Mouse (Mus musculus): ENCODE results near the gene Zfp281. TPM values are rescaled to one million over a fixed set of nuclear protein-coding genes. Genes with fewer than 3 reads are reported as not detected.

Gene Zfp281
- polyA plus RNA-seq, 1 experiment from 2014 or later, result 38.6 TPM

GRCm38 (mm10) chr1:136638211-136638610, 13.5 kb downstream of the Zfp281 start:
- H3K4me1 ChIP-seq (ENCODE audit: control insufficient read depth, insufficient read depth, low read length), result no peaks in the 10 kb centered on the region
- 94% methylated on average over 7 of the region's 7 CpGs for WGBS

DNA sequence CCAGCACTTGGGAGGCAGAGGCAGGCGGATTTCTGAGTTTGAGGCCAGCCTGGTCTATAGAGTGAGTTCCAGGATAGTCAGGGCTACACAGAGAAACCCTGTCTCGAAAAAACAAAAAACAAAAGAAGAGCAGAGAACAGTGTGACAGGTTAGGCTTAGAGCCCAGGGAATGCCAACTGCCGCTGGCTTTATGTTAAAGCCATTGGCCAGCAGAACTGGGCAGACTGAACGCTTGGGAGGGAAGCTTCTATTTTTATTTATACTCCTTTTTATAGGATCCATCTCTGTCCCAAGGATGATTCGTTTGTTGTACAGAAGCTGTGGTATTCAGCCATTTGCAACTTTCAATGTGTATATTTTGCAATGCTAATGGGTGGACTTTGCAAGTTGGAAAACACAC, 14.0 kb downstream of the Zfp281 start:
- WGBS, result 92% methylated on average over 5 of the region's 5 CpGs
- no peaks in the 10 kb centered on the region for H3K36me3 ChIP-seq (ENCODE audit: control insufficient read depth, insufficient read depth, low read length)
- H3K4me2 ChIP-seq (ENCODE audit: low read depth, severe bottlenecking), result no peak overlapping the region
- no peaks in the 10 kb centered on the region for H3K27me3 ChIP-seq (ENCODE audit: control insufficient read depth, insufficient read depth, low read length)
- ATAC-seq (ENCODE audit: insufficient number of reproducible peaks, low FRiP score, low TSS enrichment, low read depth) (no peak), DNase-seq (ENCODE audit: low spot score) (no peak)
- H3K4me3 ChIP-seq (ENCODE audit: low read depth, low read length), result no peak overlapping the region
- no peaks in the 10 kb centered on the region for H3K9me3 ChIP-seq (ENCODE audit: control insufficient read depth, low read length)
- H3K27ac ChIP-seq (replicated peaks; ENCODE audit: low read depth, low read length), result no peak overlapping the region
- no peak overlapping the region for H3K9ac ChIP-seq (ENCODE audit: low read length)
- no peaks in the 10 kb centered on the region for H3K4me1 ChIP-seq (ENCODE audit: control insufficient read depth, insufficient read depth, low read length)

More at GRCm38 (mm10) chr1:136638211-136638610, 13.5 kb downstream of the Zfp281 start:
- no peak overlapping the region for H3K27ac ChIP-seq (replicated peaks; ENCODE audit: low read depth, low read length)
- H3K27me3 ChIP-seq (ENCODE audit: control insufficient read depth, insufficient read depth, low read length), result no peaks in the 10 kb centered on the region
- ATAC-seq (ENCODE audit: insufficient number of reproducible peaks, low FRiP score, low TSS enrichment, low read depth) (no peak), DNase-seq (ENCODE audit: low spot score) (no peak)
- no peak overlapping the region for H3K4me3 ChIP-seq (ENCODE audit: low read depth, low read length)
- H3K4me2 ChIP-seq (ENCODE audit: low read depth, severe bottlenecking), result no peak overlapping the region
- H3K9me3 ChIP-seq (ENCODE audit: control insufficient read depth, low read length), result no peaks in the 10 kb centered on the region
- H3K9ac ChIP-seq (ENCODE audit: low read length), result no peak overlapping the region
- H3K36me3 ChIP-seq (ENCODE audit: control insufficient read depth, insufficient read depth, low read length), result no peaks in the 10 kb centered on the region

DNA sequence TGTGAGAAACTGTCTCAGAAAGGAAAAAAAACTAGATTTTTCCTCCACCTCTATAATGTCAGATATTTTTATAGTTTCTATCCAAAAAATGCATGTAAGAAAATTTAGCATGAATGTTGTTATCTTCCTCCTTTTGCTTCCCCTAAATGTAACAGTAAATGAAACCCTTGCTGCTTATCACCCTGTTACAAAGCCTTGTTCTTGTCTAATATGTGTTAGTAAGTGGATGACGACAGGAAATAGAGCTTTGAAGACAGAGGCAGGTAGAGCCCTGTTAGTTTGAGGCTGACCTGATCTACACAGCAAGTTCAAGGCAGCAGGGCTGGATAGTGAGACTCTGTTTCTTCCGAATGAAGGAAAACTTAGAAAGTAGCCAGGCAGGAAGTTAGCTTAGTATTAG, 14.5 kb downstream of the Zfp281 start:
- WGBS, result 81% methylated on average over 2 of the region's 2 CpGs
- ATAC-seq (ENCODE audit: insufficient number of reproducible peaks, low FRiP score, low TSS enrichment, low read depth) (no peak), DNase-seq (ENCODE audit: low spot score) (no peak)
- Histone ChIP-seq H3K27me3 (ENCODE audit: control insufficient read depth, insufficient read depth, low read length) (no peaks in the 10 kb centered on the region), H3K4me3 (ENCODE audit: low read depth, low read length) (no peak overlapping the region), H3K27ac (replicated peaks; ENCODE audit: low read depth, low read length) (no peak overlapping the region), H3K36me3 (ENCODE audit: control insufficient read depth, insufficient read depth, low read length) (no peaks in the 10 kb centered on the region), H3K4me1 (ENCODE audit: control insufficient read depth, insufficient read depth, low read length) (no peaks in the 10 kb centered on the region), H3K4me2 (ENCODE audit: low read depth, severe bottlenecking) (no peak overlapping the region), H3K9ac (ENCODE audit: low read length) (no peak overlapping the region), H3K9me3 (ENCODE audit: control insufficient read depth, low read length) (no peaks in the 10 kb centered on the region)

- Histone ChIP-seq H3K4me3 (ENCODE audit: low read depth, low read length) (no peak overlapping the region), H3K9me3 (ENCODE audit: control insufficient read depth, low read length) (no peaks in the 10 kb centered on the region), H3K9ac (ENCODE audit: low read length) (no peak overlapping the region), H3K4me2 (ENCODE audit: low read depth, severe bottlenecking) (no peak overlapping the region), H3K36me3 (ENCODE audit: control insufficient read depth, insufficient read depth, low read length) (no peaks in the 10 kb centered on the region), H3K4me1 (ENCODE audit: control insufficient read depth, insufficient read depth, low read length) (no peaks in the 10 kb centered on the region), H3K27ac (replicated peaks; ENCODE audit: low read depth, low read length) (no peak overlapping the region), H3K27me3 (ENCODE audit: control insufficient read depth, insufficient read depth, low read length) (no peaks in the 10 kb centered on the region)
- no peak for DNase-seq (ENCODE audit: low spot score)
- no peak for ATAC-seq (ENCODE audit: insufficient number of reproducible peaks, low FRiP score, low TSS enrichment, low read depth)
- 69% methylated on average over 3 of the region's 3 CpGs for WGBS
Observed at GRCm38 (mm10) chr1:136642701-136643100, 18.0 kb downstream of the Zfp281 start.

DNA sequence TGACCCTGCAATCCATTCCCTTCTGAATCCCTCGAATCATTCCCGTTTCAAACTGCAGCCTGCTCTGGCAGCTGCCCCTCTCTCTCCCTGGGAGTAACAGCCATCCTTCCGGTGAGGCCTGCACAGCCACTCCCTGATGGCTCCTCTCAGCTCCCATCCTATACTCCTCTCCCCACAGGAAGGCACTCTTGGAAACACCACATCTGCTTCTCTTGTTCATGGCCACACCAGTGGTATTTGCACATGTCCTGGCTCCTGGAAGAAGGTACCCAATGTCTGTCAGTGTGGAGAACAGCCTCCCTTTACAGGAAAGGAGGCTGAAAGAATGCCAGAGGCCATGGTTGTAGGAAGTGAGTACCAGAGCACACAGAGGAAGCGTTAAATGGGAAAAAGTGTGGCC, 19.8 kb downstream of the Zfp281 start:
- H3K27ac ChIP-seq (replicated peaks; ENCODE audit: low read depth, low read length), result no peak overlapping the region
- no peaks in the 10 kb centered on the region for H3K9me3 ChIP-seq (ENCODE audit: control insufficient read depth, low read length)
- H3K4me1 ChIP-seq (ENCODE audit: control insufficient read depth, insufficient read depth, low read length), result no peaks in the 10 kb centered on the region
- DNase-seq (ENCODE audit: low spot score) (no peak), ATAC-seq (ENCODE audit: insufficient number of reproducible peaks, low FRiP score, low TSS enrichment, low read depth) (no peak)
- H3K27me3 ChIP-seq (ENCODE audit: control insufficient read depth, insufficient read depth, low read length), result no peaks in the 10 kb centered on the region
- no peak overlapping the region for H3K9ac ChIP-seq (ENCODE audit: low read length)
- WGBS, result 43% methylated on average over 4 of the region's 4 CpGs
- no peak overlapping the region for H3K4me3 ChIP-seq (ENCODE audit: low read depth, low read length)
- H3K36me3 ChIP-seq (ENCODE audit: control insufficient read depth, insufficient read depth, low read length), result no peaks in the 10 kb centered on the region
- no peak overlapping the region for H3K4me2 ChIP-seq (ENCODE audit: low read depth, severe bottlenecking)

- H3K27me3 ChIP-seq (ENCODE audit: control insufficient read depth, insufficient read depth, low read length), result no peaks in the 10 kb centered on the region
- H3K36me3 ChIP-seq (ENCODE audit: control insufficient read depth, insufficient read depth, low read length), result no peaks in the 10 kb centered on the region
- no peak overlapping the region for H3K9ac ChIP-seq (ENCODE audit: low read length)
- H3K4me3 ChIP-seq (ENCODE audit: low read depth, low read length), result no peak overlapping the region
- H3K4me1 ChIP-seq (ENCODE audit: control insufficient read depth, insufficient read depth, low read length), result no peaks in the 10 kb centered on the region
- whole genome bisulfite sequencing, result 85% methylated on average over 8 of the region's 8 CpGs
- H3K9me3 ChIP-seq (ENCODE audit: control insufficient read depth, low read length), result no peaks in the 10 kb centered on the region
- no peak overlapping the region for H3K27ac ChIP-seq (replicated peaks; ENCODE audit: low read depth, low read length)
- H3K4me2 ChIP-seq (ENCODE audit: low read depth, severe bottlenecking), result no peak overlapping the region
- no peak for ATAC-seq (ENCODE audit: insufficient number of reproducible peaks, low FRiP score, low TSS enrichment, low read depth)
- no peak for DNase-seq (ENCODE audit: low spot score)
Observed at GRCm38 (mm10) chr1:136645849-136646625, 21.3 kb downstream of the Zfp281 start.

DNA sequence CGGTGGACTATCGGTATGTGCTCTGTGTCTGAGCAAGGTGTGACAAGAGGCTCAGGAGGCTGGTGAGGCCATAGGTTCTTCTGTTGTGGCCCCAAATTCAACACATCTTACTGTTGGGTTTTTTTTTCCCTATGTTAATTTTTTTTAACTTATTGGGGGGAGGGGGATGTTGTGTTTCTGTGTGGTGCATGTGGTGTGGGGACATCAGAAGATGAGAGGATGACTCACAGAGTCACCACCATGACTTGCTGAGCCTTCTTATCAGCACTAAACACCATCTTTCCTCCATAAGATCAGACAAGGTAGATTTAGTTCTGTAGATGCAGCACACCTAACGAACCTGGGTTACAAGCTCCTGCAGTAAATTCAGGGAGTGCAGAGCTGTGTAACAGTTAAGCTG, 27.4 kb downstream of the Zfp281 start:
- ATAC-seq (ENCODE audit: insufficient number of reproducible peaks, low FRiP score, low TSS enrichment, low read depth), result no peak
- no peak for DNase-seq (ENCODE audit: low spot score)
- Histone ChIP-seq H3K27ac (replicated peaks; ENCODE audit: low read depth, low read length) (no peak overlapping the region), H3K9me3 (ENCODE audit: control insufficient read depth, low read length) (no peaks in the 10 kb centered on the region), H3K36me3 (ENCODE audit: control insufficient read depth, insufficient read depth, low read length) (no peaks in the 10 kb centered on the region), H3K4me3 (ENCODE audit: low read depth, low read length) (no peak overlapping the region), H3K4me2 (ENCODE audit: low read depth, severe bottlenecking) (no peak overlapping the region), H3K27me3 (ENCODE audit: control insufficient read depth, insufficient read depth, low read length) (no peaks in the 10 kb centered on the region), H3K4me1 (ENCODE audit: control insufficient read depth, insufficient read depth, low read length) (0 out of 2 replicates have a peak, but pooled peaks cover 2% of the 10 kb centered on the region), H3K9ac (ENCODE audit: low read length) (no peak overlapping the region)
- 85% methylated on average over 3 of the region's 3 CpGs for WGBS

DNA sequence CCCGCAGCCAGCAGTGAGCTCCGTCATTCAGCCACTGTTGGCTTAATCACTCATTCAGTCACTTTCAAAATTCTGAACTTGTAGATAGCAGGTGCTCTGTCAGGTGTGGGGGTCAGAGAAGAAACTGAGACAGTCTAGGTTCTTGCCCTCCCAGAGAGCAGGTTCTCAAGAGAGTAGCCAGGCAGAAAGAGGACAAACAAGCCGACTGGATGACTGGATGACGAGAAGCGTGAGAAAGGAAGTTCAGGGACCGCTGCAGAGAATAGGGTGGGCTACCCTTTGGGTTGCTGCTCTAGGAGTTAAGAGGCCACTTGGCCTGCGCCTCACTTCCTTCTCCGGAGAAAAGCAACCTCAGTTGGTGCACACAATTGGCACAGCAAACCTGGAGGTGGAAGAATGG, 28.8 kb downstream of the Zfp281 start:
- Histone ChIP-seq H3K4me2 (ENCODE audit: low read depth, severe bottlenecking) (no peak overlapping the region), H3K9ac (ENCODE audit: low read length) (no peak overlapping the region), H3K36me3 (ENCODE audit: control insufficient read depth, insufficient read depth, low read length) (no peaks in the 10 kb centered on the region), H3K27me3 (ENCODE audit: control insufficient read depth, insufficient read depth, low read length) (no peaks in the 10 kb centered on the region), H3K4me3 (ENCODE audit: low read depth, low read length) (no peak overlapping the region), H3K4me1 (ENCODE audit: control insufficient read depth, insufficient read depth, low read length) (0 out of 2 replicates have a peak, but pooled peaks cover 2% of the 10 kb centered on the region), H3K9me3 (ENCODE audit: control insufficient read depth, low read length) (no peaks in the 10 kb centered on the region), H3K27ac (replicated peaks; ENCODE audit: low read depth, low read length) (no peak overlapping the region)
- ATAC-seq (ENCODE audit: insufficient number of reproducible peaks, low FRiP score, low TSS enrichment, low read depth) (no peak), DNase-seq (ENCODE audit: low spot score) (no peak)
- WGBS, result 86% methylated on average over 8 of the region's 8 CpGs

- Histone ChIP-seq H3K9me3 (ENCODE audit: control insufficient read depth, low read length) (no peaks in the 10 kb centered on the region), H3K4me2 (ENCODE audit: low read depth, severe bottlenecking) (no peak overlapping the region), H3K27ac (replicated peaks; ENCODE audit: low read depth, low read length) (no peak overlapping the region), H3K27me3 (ENCODE audit: control insufficient read depth, insufficient read depth, low read length) (no peaks in the 10 kb centered on the region), H3K4me3 (ENCODE audit: low read depth, low read length) (no peak overlapping the region), H3K36me3 (ENCODE audit: control insufficient read depth, insufficient read depth, low read length) (no peaks in the 10 kb centered on the region), H3K4me1 (ENCODE audit: control insufficient read depth, insufficient read depth, low read length) (0 out of 2 replicates have a peak, but pooled peaks cover 2% of the 10 kb centered on the region), H3K9ac (ENCODE audit: low read length) (no peak overlapping the region)
- 31% methylated on average over 11 of the region's 11 CpGs for WGBS
- DNase-seq (ENCODE audit: low spot score) (no peak), ATAC-seq (ENCODE audit: insufficient number of reproducible peaks, low FRiP score, low TSS enrichment, low read depth) (no peak)
Observed at GRCm38 (mm10) chr1:136654385-136654784, 29.7 kb downstream of the Zfp281 start.
